Mouse (Mus musculus): ENCODE results near the gene Dnase2a.
"Not testable (repeated sequence)": the region's sequence is repeated elsewhere in the genome, so short reads cannot be mapped to it uniquely, and the experiment has no call there.

The Dnase2a gene

GRCm38 (mm10) chr8:84907493-84907892 lies 867 bp upstream of the Dnase2a start:
- in situ Hi-C loops (cut with MboI, MseI), result no loop called here

- in situ Hi-C loops (cut with MboI, MseI), result not testable (repeated sequence)
Measured at GRCm38 (mm10) chr8:84907979-84908378, 381 bp upstream of the Dnase2a start.

GRCm38 (mm10) chr8:84909162-84909767 lies 905 bp downstream of the Dnase2a start:
- in situ Hi-C loops (cut with MboI, MseI), result no loop called here

- in situ Hi-C loops (cut with MboI, MseI), result no loop called here
Measured at GRCm38 (mm10) chr8:84909949-84910348, 1.6 kb downstream of the Dnase2a start.

GRCm38 (mm10) chr8:84910551-84910950 lies 2.2 kb downstream of the Dnase2a start:
- in situ Hi-C loops (cut with MboI, MseI), result no loop called here

- in situ Hi-C loops (cut with MboI, MseI), result no loop called here
Measured at GRCm38 (mm10) chr8:84911854-84912253, 3.5 kb downstream of the Dnase2a start.

- in situ Hi-C loops (cut with MboI, MseI), result no loop called here
Measured at GRCm38 (mm10) chr8:84912391-84912790, 4.0 kb downstream of the Dnase2a start.

- in situ Hi-C loops (cut with MboI, MseI), result no loop called here
Measured at GRCm38 (mm10) chr8:84912895-84913501, 4.6 kb downstream of the Dnase2a start.

GRCm38 (mm10) chr8:84913502-84913900 lies 5.1 kb downstream of the Dnase2a start:
- in situ Hi-C loops (cut with MboI, MseI), result no loop called here

- in situ Hi-C loops (cut with MboI, MseI), result no loop called here
Measured at GRCm38 (mm10) chr8:84913960-84914359, 5.6 kb downstream of the Dnase2a start.

- in situ Hi-C loops (cut with MboI, MseI), result no loop called here
Measured at GRCm38 (mm10) chr8:84915269-84915668, 6.9 kb downstream of the Dnase2a start.

GRCm38 (mm10) chr8:84917781-84918180 lies 9.4 kb downstream of the Dnase2a start:
- in situ Hi-C loops (cut with MboI, MseI), result no loop called here

- in situ Hi-C loops (cut with MboI, MseI), result no loop called here
Measured at GRCm38 (mm10) chr8:84918646-84919045, 10.3 kb downstream of the Dnase2a start.

GRCm38 (mm10) chr8:84921596-84921995 lies 13.2 kb downstream of the Dnase2a start:
- in situ Hi-C loops (cut with MboI, MseI), result no loop called here

GRCm38 (mm10) chr8:84925557-84925956 lies 17.2 kb downstream of the Dnase2a start:
- in situ Hi-C loops (cut with MboI, MseI), result no loop called here

GRCm38 (mm10) chr8:84927513-84927912 lies 19.2 kb downstream of the Dnase2a start:
- in situ Hi-C loops (cut with MboI, MseI), result no loop called here

- in situ Hi-C loops (cut with MboI, MseI), result no loop called here
Measured at GRCm38 (mm10) chr8:84928456-84929306, 20.3 kb downstream of the Dnase2a start.

- in situ Hi-C loops (cut with MboI, MseI), result no loop called here
Measured at GRCm38 (mm10) chr8:84930582-84930981, 22.2 kb downstream of the Dnase2a start.

GRCm38 (mm10) chr8:84933767-84934559 lies 25.6 kb downstream of the Dnase2a start:
- in situ Hi-C loops (cut with MboI, MseI), result no loop called here

- in situ Hi-C loops (cut with MboI, MseI), result no loop called here
Measured at GRCm38 (mm10) chr8:84934860-84935259, 26.5 kb downstream of the Dnase2a start.

- in situ Hi-C loops (cut with MboI, MseI), result no loop called here
Measured at GRCm38 (mm10) chr8:84935489-84935888, 27.1 kb downstream of the Dnase2a start.
